Mouse (Mus musculus) urinary bladder, postnatal 0 days (tissue): ENCODE data around the gene Pex14. TPM values are rescaled to one million over a fixed set of nuclear protein-coding genes. Genes with fewer than 3 reads are reported as not detected.

Source experiments
- polyA plus RNA-seq: library from polyadenylated mRNA; unstranded; fragments of >200 nt; fragmentation: Nextera tagmentation; extraction: Ambion mirVana; gene quantifications from 2 replicates; pipeline ENCODE4 v1.2.1, GENCODE M21; 2015

The Pex14 gene
- polyA plus RNA-seq: 64.9 and 65.1 TPM in 2 replicates

DNA sequence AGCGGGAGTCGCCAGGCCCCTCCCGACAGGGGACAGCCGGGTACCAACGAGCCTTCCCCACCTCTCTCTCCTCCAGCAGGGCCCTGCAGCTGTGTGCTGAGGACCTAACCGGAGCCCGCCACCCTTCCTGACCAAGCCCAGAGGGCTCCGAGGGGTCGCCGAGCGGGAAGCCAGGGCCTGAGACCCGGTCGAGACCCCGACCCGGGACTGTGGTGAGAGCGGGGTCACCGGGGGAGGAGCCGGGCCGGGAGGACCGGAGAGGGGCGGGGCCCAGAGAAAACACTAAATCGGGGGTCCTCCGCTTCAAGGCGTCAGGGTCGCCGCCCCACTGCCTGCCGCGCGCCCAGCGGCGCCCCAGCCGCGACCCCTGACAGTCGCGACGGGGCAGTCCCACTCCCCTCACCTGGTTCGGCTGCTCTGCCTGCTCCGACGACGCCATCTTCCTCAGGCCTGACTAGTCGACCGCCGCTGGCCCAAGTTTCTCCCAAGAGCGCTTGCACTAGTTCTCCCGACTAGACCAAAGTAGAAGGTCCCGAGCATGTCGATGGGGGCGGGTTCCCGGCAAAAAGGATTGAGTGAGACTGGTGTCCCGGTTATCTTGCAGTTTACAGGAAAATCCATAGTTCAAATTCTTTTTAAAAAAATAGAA lies at the start of gene Pex14:
Gene Pex14, minus strand, starts transcription at position 508 of the 649 bp plus-strand sequence.

DNA sequence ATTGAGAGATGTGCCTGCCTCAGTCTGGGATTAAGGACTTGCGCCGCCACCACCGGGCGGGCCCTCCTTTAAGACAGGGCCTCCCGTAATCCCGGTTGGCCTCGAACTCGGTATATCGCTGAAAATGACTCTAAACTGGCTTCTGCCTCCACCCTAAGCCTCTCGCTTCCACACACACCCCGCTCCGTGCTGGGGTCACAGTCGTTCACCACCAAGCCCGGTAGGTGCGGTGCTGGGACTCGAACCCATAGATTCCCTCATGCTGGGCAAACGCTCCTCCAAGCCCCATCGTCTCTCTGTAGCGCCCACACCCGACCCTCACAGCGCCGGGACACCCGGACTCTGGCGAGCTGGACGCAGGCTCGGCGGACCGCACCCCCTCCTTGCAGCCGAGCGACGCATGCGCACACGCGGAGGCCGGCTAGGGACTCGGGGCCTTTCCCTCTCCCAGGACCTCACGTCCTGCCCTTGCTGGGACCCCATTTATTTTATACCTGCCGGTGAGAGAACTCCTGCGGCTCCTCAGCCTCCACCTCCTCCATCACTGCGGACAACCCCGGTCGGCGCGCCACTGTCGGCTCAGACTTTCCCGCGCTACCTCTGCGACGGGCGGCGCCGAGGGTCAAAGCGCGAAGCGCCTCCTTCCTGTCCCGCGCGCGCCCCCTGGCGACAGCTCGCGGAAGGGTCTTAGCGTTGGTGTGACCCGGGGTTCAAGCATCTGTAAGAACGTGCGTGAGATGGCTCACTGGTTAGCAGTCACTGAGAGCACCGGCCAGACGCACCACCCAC lies 37.5 kb upstream of the Pex14 start, which contains the start of gene Cenps:
Gene Cenps, minus strand, starts transcription at position 648 of the 789 bp plus-strand sequence.

DNA sequence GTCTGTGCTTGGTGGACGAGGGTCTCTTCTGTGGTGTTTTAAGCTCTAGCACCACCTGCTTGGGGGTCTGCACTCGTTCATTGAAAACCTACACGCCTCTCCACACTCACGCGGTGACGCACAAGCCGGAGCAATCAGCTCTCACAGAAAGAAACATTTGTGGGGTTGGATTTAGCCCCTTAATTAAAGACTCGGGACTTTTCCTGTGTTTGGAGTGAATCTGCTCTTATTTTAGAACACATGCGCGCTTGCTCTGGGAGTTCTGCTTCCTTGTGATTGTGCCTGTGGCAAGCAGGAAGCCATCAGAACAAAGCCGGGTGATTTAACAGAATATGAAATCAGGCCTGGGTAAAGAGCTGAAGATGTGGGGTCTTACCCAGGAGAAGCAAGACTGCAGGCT lies 27.0 kb upstream of the Pex14 start, which contains the start of gene Cort:
Gene Cort, minus strand, starts transcription at position 101 of the 400 bp plus-strand sequence.

DNA sequence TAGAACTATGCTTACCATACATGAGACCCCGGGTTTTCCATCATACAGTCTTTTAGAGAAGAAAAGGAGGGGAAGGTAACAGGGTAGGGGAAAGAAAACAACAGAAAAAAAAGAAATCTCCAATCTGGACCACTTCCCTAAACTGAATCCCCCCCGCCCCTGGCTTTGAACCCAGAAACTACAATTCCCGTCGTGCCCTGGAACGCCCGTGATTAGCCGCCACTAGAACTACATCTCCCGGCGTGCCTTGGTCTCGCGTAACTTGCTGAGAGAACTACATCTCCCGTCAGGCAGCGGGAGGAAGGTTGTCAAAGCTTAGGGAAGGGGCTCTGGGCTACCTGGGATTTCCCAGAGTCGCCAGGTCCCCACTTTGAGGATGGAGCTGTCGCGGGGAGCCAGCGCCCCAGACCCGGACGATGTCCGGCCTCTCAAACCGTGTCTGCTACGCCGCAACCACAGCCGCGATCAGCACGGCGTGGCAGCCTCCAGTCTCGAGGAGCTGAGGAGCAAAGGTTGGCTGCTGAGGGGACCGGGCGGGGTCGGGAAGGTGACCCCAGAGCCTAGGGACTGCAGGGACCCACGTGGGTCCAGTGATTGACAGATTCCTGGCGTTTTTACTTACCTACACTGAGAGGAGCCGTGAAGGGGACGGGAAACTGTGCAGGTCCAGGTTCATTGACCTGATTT lies 4.3 kb upstream of the Pex14 start, which contains the start of gene Dffa:
Gene Dffa, plus strand, starts transcription at position 272 of the 687 bp plus-strand sequence.

Other genes starting within 250 kb of the Pex14 start
- gene Dffa, start 4.3 kb upstream of the Pex14 start, polyA plus RNA-seq: 21.9 and 22.6 TPM in 2 replicates
- 0.25 TPM in 1 of 2 replicates, not detected in the other for gene Cort, start 26.9 kb upstream of the Pex14 start, polyA plus RNA-seq
- gene Cenps, start 37.8 kb upstream of the Pex14 start, polyA plus RNA-seq: 10.0 and 14.1 TPM in 2 replicates
- gene Pgd, start 66.9 kb upstream of the Pex14 start, polyA plus RNA-seq: 85.1 and 102 TPM in 2 replicates
- gene Kif1b, start 207.8 kb upstream of the Pex14 start, polyA plus RNA-seq: 18.1 and 24.7 TPM in 2 replicates